Mouse (Mus musculus) bone marrow, adult 2 months (tissue): ENCODE results near the gene Fxyd1.

Experiments used
- CTCF ChIP-seq: fragments of 200-500 bp; IDR thresholded peaks from 2 replicates; pipeline ENCODE4 v1.5.1; 2011; ENCODE audit warnings: low read length, control low read depth; ENCODE audit not compliant: control insufficient read depth, insufficient read depth
- POLR2A ChIP-seq: fragments of 200-500 bp; IDR thresholded peaks from 2 replicates; pipeline ENCODE4 v1.6.1; 2011; ENCODE audit warnings: low read depth, mild to moderate bottlenecking, control low read depth, low read length, borderline replicate concordance; ENCODE audit not compliant: control insufficient read depth

DNA sequence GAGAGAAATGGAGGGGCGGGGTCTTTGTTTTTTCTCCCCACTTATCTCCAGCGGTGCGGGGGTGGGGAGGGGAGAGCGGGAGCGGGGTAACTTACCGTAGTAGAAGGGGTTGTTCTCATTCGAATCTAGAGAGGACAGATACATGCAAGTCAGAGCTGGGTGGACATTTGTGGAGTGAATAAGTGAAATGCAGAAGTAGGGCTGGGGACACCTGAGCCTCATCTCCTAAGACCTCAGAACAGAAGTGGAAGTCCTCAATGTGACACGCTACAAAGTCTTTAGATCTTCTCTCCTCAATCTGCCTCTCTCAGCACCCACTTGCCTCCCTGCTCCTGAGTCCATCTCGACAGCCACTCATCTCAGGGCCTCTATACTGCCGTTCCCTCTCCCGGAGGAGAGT lies 21.7 kb downstream of the Fxyd1 start:
- no peak for TF ChIP-seq POLR2A
- TF ChIP-seq CTCF: no peak
